In genomic region chr2:93822045-93822749, GRCm38 (mm10) we compare ENCODE assay signal across 8 mouse cellular contexts. TPM values are rescaled to one million over a fixed set of nuclear protein-coding genes. Genes with fewer than 3 reads are reported as not detected.
DNase-seq lines count a peak whose midpoint lies in the region; ATAC-seq and TF ChIP-seq lines count a peak whose summit lies in the region.

Ext2 (minus strand) TSS chr2:93822568.

- no peak for TF ChIP-seq EP300 in lung, postnatal 0 days (IDR thresholded peaks at IDR 0.05)

- H3K27ac ChIP-seq in hindbrain, embryonic 10.5 days = peak within 1 kb of the TSS; percentile 92
- H3K27ac ChIP-seq in lung, postnatal 0 days (ENCODE audit: low read length) = 0 out of 2 replicates have a peak within 1 kb of the TSS, but pooled peaks have one; percentile 47

- WGBS in hindbrain, embryonic 10.5 days = under 1% methylated on average over 66 of the region's 66 CpGs
- WGBS in lung, postnatal 0 days = 1% methylated on average over 48 of the region's 66 CpGs

- H3K27me3 ChIP-seq in hindbrain, embryonic 10.5 days (ENCODE audit: insufficient read depth, poor library complexity, severe bottlenecking) = no peaks in the 10 kb centered on the region
- no peaks in the 10 kb centered on the region for H3K27me3 ChIP-seq in lung, postnatal 0 days (replicated peaks; ENCODE audit: insufficient read depth, low read length)

- peak within 1 kb of the TSS; percentile 91 for H3K4me3 ChIP-seq in hindbrain, embryonic 10.5 days
- H3K4me3 ChIP-seq in lung, postnatal 0 days (ENCODE audit: low read depth, low read length) = peak within 1 kb of the TSS; percentile 79

- peaks cover 23% of the 10 kb centered on the region for H3K4me1 ChIP-seq in hindbrain, embryonic 10.5 days (replicated peaks)
- peaks cover 9% of the 10 kb centered on the region; the same call in 1 of the 2 replicates for H3K4me1 ChIP-seq in lung, postnatal 0 days (ENCODE audit: insufficient read depth, low read depth, low read length)

- H3K9me3 ChIP-seq in hindbrain, embryonic 10.5 days = no peaks in the 10 kb centered on the region
- no peaks in the 10 kb centered on the region for H3K9me3 ChIP-seq in lung, postnatal 0 days (ENCODE audit: low read length)

- H3K36me3 ChIP-seq in hindbrain, embryonic 10.5 days = peaks cover 8% of the 10 kb centered on the region
- no peaks in the 10 kb centered on the region for H3K36me3 ChIP-seq in lung, postnatal 0 days (ENCODE audit: insufficient read depth, low read length)

- H3K9ac ChIP-seq in lung, postnatal 0 days (replicated peaks; ENCODE audit: low read depth) = peak within 1 kb of the TSS; percentile 83

- TF ChIP-seq CTCF in lung, postnatal 0 days (IDR thresholded peaks at IDR 0.05) = peak; percentile 99

- peak; percentile 93 for ATAC-seq in frontal cortex, adult (ENCODE audit: low TSS enrichment)
- ATAC-seq in lung, postnatal 0 days = peak; percentile 94

- peak; percentile 36 for DNase-seq in MEL-GATA-1-ER (ENCODE audit: extremely low read depth, low read depth)
- peak; percentile 95 for DNase-seq in cerebellum, adult 8-10 months
- DNase-seq in hindbrain, embryonic 10.5 days (ENCODE audit: low spot score) = peak; percentile 89
- DNase-seq in layer of hippocampus, adult 9-11 months = peak; percentile 71
- peak; percentile 88 for DNase-seq in lung, postnatal 0 days (ENCODE audit: low spot score)
- DNase-seq in ovary, postnatal 14 days (ENCODE audit: low spot score) = peak; percentile 93
- peak; percentile 92 for DNase-seq in thymus, postnatal 14 days

- peak within 1 kb of the TSS; percentile 90 for H3K4me2 ChIP-seq in lung, postnatal 0 days (replicated peaks; ENCODE audit: low read depth, low read length)

RNA-seq across cellular contexts. Expression of gene Ext2, which starts in this region (rescaled TPM):
- polyA plus RNA-seq in hindbrain, embryonic 10.5 days (2016; fragmentation: Nextera tagmentation; extraction: Ambion mirVana) = 69.5 and 77.1 TPM in 2 replicates
- polyA plus RNA-seq in lung, postnatal 0 days (2015; fragmentation: Nextera tagmentation; extraction: Ambion mirVana) = 69.6 and 76.6 TPM in 2 replicates

Comparison
In these comparisons a context has a peak if more than half of its experiments do, and no peak if none do; other contexts are left out.
1. Peak in every context shown above with its lines: DNase-seq, ATAC-seq, H3K4me3 ChIP-seq and H3K27ac ChIP-seq.
2. DNase-seq: peak in every context shown above with its lines; median percentile 95 in cerebellum, adult 8-10 months; 93 in ovary, postnatal 14 days; 92 in thymus, postnatal 14 days; 89 in hindbrain, embryonic 10.5 days; 88 in lung, postnatal 0 days; 71 in layer of hippocampus, adult 9-11 months; 36 in MEL-GATA-1-ER.